Mouse (Mus musculus): ENCODE data around the gene Gucy1b2.

DNA sequence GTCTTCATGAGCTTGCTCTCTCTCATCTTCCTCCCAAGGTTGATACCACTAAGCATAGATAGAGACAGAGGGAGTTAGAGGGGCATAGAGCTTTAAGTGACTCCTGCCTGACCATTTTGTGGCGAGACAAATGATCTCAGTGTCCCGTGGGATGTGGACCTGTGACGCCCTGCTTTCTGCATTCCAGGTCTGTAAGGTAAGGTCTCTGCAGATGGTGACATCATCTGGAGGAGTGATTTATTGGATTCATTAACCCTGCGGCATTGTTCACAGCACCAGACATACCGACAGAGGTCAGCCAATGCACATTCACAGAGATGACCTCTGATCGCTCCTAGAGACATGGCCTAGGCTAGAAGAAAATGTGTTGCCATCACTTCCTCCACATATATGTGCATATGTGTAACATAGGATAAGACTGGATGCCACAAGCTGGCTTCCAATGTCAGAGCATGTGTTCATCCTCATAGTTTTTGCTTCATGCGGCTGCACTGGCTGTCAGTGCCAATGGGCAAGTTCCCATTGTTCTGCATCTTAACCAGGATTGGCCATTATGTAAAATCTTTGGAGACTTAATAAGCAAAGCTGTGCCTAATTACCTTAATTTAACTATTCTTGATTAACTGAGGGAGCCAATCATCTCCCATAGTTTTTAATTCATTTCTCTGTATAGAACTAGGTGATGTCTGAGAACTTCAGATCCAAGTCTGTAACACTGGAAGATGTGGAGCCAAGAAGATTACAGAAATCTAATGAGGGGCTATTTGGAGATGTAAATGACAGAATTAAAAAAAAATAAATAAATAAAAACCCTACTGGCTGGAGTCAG lies 9.5 kb downstream of the Gucy1b2 start:
- TF ChIP-seq CTCF (IDR thresholded peaks at IDR 0.05; ENCODE audit: control insufficient read depth, insufficient read depth, insufficient replicate concordance, low read depth, low read length) (no peak), POLR2A (IDR thresholded peaks at IDR 0.05; ENCODE audit: control insufficient read depth, low read depth, low read length) (no peak)
